Mouse (Mus musculus) midbrain, embryonic 16.5 days (tissue): Measurements from ENCODE around the gene Gdi2. TPM values are rescaled to one million over a fixed set of nuclear protein-coding genes. Genes with fewer than 3 reads are reported as not detected.
A peak's percentile ranks its signal among the peaks of the same experiment; 100 is the strongest.
"Not testable (repeated sequence)": the region's sequence is repeated elsewhere in the genome, so short reads cannot be mapped to it uniquely, and the experiment has no call there.

Source experiments
- ATAC-seq: fragments of 200-750 bp; cut with Nextera tagmentation; 2 replicates; pipeline ENCODE4 v1.8.0; 2017; ENCODE audit warnings: moderate TSS enrichment
- H3K27ac ChIP-seq: fragments of 300-500 bp; sonication (generic); 2 replicates; pipeline ENCODE4 v1.5.1; 2014; ENCODE audit warnings: mild to moderate bottlenecking, low read length, mixed read lengths
- H3K27me3 ChIP-seq: fragments of 300-500 bp; sonication (generic); 2 replicates; pipeline ENCODE4 v1.6.1; 2014; ENCODE audit warnings: low read depth, low read length, mixed read lengths; ENCODE audit not compliant: control insufficient read depth, insufficient read depth
- H3K36me3 ChIP-seq: fragments of 300-500 bp; sonication (generic); 2 replicates; pipeline ENCODE4 v1.6.1; 2014; ENCODE audit warnings: mild to moderate bottlenecking, low read length, moderate library complexity, mixed read lengths; ENCODE audit not compliant: control insufficient read depth, insufficient read depth
- H3K4me1 ChIP-seq: fragments of 300-500 bp; sonication (generic); 2 replicates; pipeline ENCODE4 v1.6.1; 2014; ENCODE audit warnings: mild to moderate bottlenecking, low read length, mixed read lengths; ENCODE audit not compliant: control insufficient read depth, insufficient read depth
- H3K4me2 ChIP-seq: fragments of 300-500 bp; sonication (generic); 2 replicates; pipeline ENCODE4 v1.6.1; 2014; ENCODE audit warnings: mild to moderate bottlenecking, low read length, mixed read lengths
- H3K4me3 ChIP-seq: fragments of 300-500 bp; sonication (generic); 2 replicates; pipeline ENCODE4 v1.5.1; 2014; ENCODE audit warnings: low read depth, mild to moderate bottlenecking, low read length, moderate library complexity, mixed read lengths
- H3K9ac ChIP-seq: fragments of 300-500 bp; sonication (generic); 2 replicates; pipeline ENCODE4 v1.6.1; 2014; ENCODE audit warnings: low read depth, low read length, mixed read lengths
- H3K9me3 ChIP-seq: fragments of 300-500 bp; sonication (generic); replicated peaks from 2 replicates; pipeline ENCODE4 v1.6.1; 2014; ENCODE audit warnings: mild to moderate bottlenecking, low read length, mixed read lengths; ENCODE audit not compliant: control insufficient read depth, poor library complexity, severe bottlenecking
- WGBS: fragments of 180-500 bp; shearing (Covaris S2); extraction: QIAGEN DNeasy Blood & Tissue Kit; methylation state at CpG from one replicate; pipeline ENCODE4 v1.1.7; 2014; 5-methylcytosine and 5-hydroxymethylcytosine counted together
- polyA plus RNA-seq: library from polyadenylated mRNA; unstranded; fragments of >200 nt; fragmentation: Nextera tagmentation; extraction: Ambion mirVana; gene quantifications from 2 replicates; pipeline ENCODE4 v1.2.1, GENCODE M21; 2015

Gdi2 gene
- polyA plus RNA-seq = 394 and 409 TPM in 2 replicates

GRCm38 (mm10) chr13:3537594-3538222, at the start of gene Gdi2:
Gene Gdi2 (plus strand): TSS chr13:3538063.
- under 1% methylated on average over 32 of the region's 47 CpGs for WGBS
- H3K9me3 ChIP-seq = no peaks in the 10 kb centered on the region
- H3K4me1 ChIP-seq = peaks cover 32% of the 10 kb centered on the region
- peak within 1 kb of the TSS; percentile 92 for H3K4me2 ChIP-seq
- H3K4me3 ChIP-seq = peak within 1 kb of the TSS; percentile 73
- H3K27me3 ChIP-seq = no peaks in the 10 kb centered on the region
- peak within 1 kb of the TSS; percentile 97 for H3K27ac ChIP-seq
- H3K9ac ChIP-seq = peak within 1 kb of the TSS; percentile 88
- peak; percentile 97 for ATAC-seq
- no peaks in the 10 kb centered on the region for H3K36me3 ChIP-seq

GRCm38 (mm10) chr13:3495526-3495925, 42.3 kb upstream of the Gdi2 start:
- WGBS = 96% methylated on average over 4 of the region's 4 CpGs
- H3K27me3 ChIP-seq = no peaks in the 10 kb centered on the region
- ATAC-seq = no peak
- no peaks in the 10 kb centered on the region for H3K9me3 ChIP-seq
- H3K9ac ChIP-seq = no peak overlapping the region
- no peak overlapping the region for H3K4me3 ChIP-seq
- no peaks in the 10 kb centered on the region for H3K36me3 ChIP-seq
- no peak overlapping the region for H3K4me2 ChIP-seq
- H3K27ac ChIP-seq = no peak overlapping the region
- H3K4me1 ChIP-seq = no peaks in the 10 kb centered on the region

GRCm38 (mm10) chr13:3501014-3501413, 36.8 kb upstream of the Gdi2 start:
- H3K4me1 ChIP-seq, ATAC-seq, H3K4me2 ChIP-seq, H3K9me3 ChIP-seq, H3K27ac ChIP-seq, H3K4me3 ChIP-seq, H3K27me3 ChIP-seq, H3K36me3 ChIP-seq, H3K9ac ChIP-seq: not testable (repeated sequence)
- 70% methylated on average over 6 of the region's 6 CpGs for WGBS

- ATAC-seq, H3K4me1 ChIP-seq, H3K4me2 ChIP-seq, H3K27me3 ChIP-seq, H3K9ac ChIP-seq, H3K4me3 ChIP-seq, H3K27ac ChIP-seq, H3K36me3 ChIP-seq, H3K9me3 ChIP-seq: not testable (repeated sequence)
- 73% methylated on average over 6 of the region's 6 CpGs for WGBS
Observed at GRCm38 (mm10) chr13:3515351-3515750, 22.5 kb upstream of the Gdi2 start.

- H3K4me2 ChIP-seq, ATAC-seq, H3K9me3 ChIP-seq, H3K27ac ChIP-seq, H3K4me3 ChIP-seq, H3K36me3 ChIP-seq, H3K9ac ChIP-seq, H3K4me1 ChIP-seq, H3K27me3 ChIP-seq: not testable (repeated sequence)
- WGBS = 97% methylated on average over 2 of the region's 4 CpGs
Observed at GRCm38 (mm10) chr13:3519357-3519756, 18.5 kb upstream of the Gdi2 start.

- H3K36me3 ChIP-seq, H3K4me2 ChIP-seq, H3K4me3 ChIP-seq, ATAC-seq, H3K27ac ChIP-seq, H3K27me3 ChIP-seq, H3K9ac ChIP-seq, H3K4me1 ChIP-seq, H3K9me3 ChIP-seq: not testable (repeated sequence)
- WGBS = 40% methylated on average over 1 of the region's 1 CpGs
Observed at GRCm38 (mm10) chr13:3519994-3520393, 17.9 kb upstream of the Gdi2 start.

- Histone ChIP-seq H3K9ac (no peak overlapping the region), H3K9me3 (no peaks in the 10 kb centered on the region), H3K27ac (no peak overlapping the region), H3K36me3 (no peaks in the 10 kb centered on the region), H3K4me3 (no peak overlapping the region), H3K4me2 (no peak overlapping the region), H3K27me3 (no peaks in the 10 kb centered on the region), H3K4me1 (no peaks in the 10 kb centered on the region)
- ATAC-seq = no peak
- 60% methylated on average over 6 of the region's 6 CpGs for WGBS
Observed at GRCm38 (mm10) chr13:3523459-3523858, 14.4 kb upstream of the Gdi2 start.

GRCm38 (mm10) chr13:3523946-3524345, 13.9 kb upstream of the Gdi2 start:
- H3K9me3 ChIP-seq = no peaks in the 10 kb centered on the region
- no peaks in the 10 kb centered on the region for H3K27me3 ChIP-seq
- H3K36me3 ChIP-seq = no peaks in the 10 kb centered on the region
- H3K9ac ChIP-seq = no peak overlapping the region
- no peak overlapping the region for H3K4me3 ChIP-seq
- no peak overlapping the region for H3K27ac ChIP-seq
- no peak for ATAC-seq
- 84% methylated on average over 1 of the region's 1 CpGs for WGBS
- no peak overlapping the region for H3K4me2 ChIP-seq
- no peaks in the 10 kb centered on the region for H3K4me1 ChIP-seq

- Histone ChIP-seq H3K36me3 (no peaks in the 10 kb centered on the region), H3K9me3 (no peaks in the 10 kb centered on the region), H3K4me1 (no peaks in the 10 kb centered on the region), H3K27ac (no peak overlapping the region), H3K27me3 (no peaks in the 10 kb centered on the region), H3K9ac (no peak overlapping the region), H3K4me3 (no peak overlapping the region), H3K4me2 (no peak overlapping the region)
- ATAC-seq = no peak
- WGBS = 66% methylated on average over 4 of the region's 4 CpGs
Observed at GRCm38 (mm10) chr13:3525611-3526051, 12.2 kb upstream of the Gdi2 start.
